Mouse (Mus musculus) CH12.LX (cell line): ENCODE measurements around the gene Phka1.

Experiments used
- CTCF ChIP-seq, 2 experiments: IDR thresholded peaks in 1 of 2; conservative IDR thresholded peaks in 1 of 2; 2 replicates each; pipeline ENCODE4 v1.5.1; 2011 to 2012; ENCODE audit warnings: low read depth in 2 of 2, low read length in 2 of 2, improper control_type of control experiment in 1 of 2, inconsistent platforms in 1 of 2, mild to moderate bottlenecking in 1 of 2, moderate library complexity in 1 of 2
- ETS1 ChIP-seq: conservative IDR thresholded peaks from 2 replicates; pipeline ENCODE4 v1.6.1; 2012; ENCODE audit warnings: low read depth, mild to moderate bottlenecking, inconsistent platforms, low read length, improper control_type of control experiment, moderate library complexity
- MAZ ChIP-seq: IDR thresholded peaks from 2 replicates; pipeline ENCODE4 v1.6.1; 2012; ENCODE audit warnings: low read depth, mild to moderate bottlenecking, inconsistent platforms, low read length, improper control_type of control experiment, moderate library complexity
- MEF2A ChIP-seq: IDR thresholded peaks from 2 replicates; pipeline ENCODE4 v1.6.1; 2014; ENCODE audit warnings: low read depth, mild to moderate bottlenecking, inconsistent platforms, low read length, improper control_type of control experiment, borderline replicate concordance
- POLR2A ChIP-seq: IDR thresholded peaks from 2 replicates; pipeline ENCODE4 v1.6.1; 2011; ENCODE audit warnings: low read depth, mild to moderate bottlenecking, improper control_type of control experiment, low read length
- POLR2AphosphoS2 ChIP-seq: IDR thresholded peaks from 2 replicates; pipeline ENCODE4 v1.6.1; 2011; ENCODE audit warnings: low read depth, low read length, improper control_type of control experiment
- USF1 ChIP-seq: IDR thresholded peaks from 2 replicates; pipeline ENCODE4 v1.6.1; 2014; ENCODE audit warnings: low read depth, mild to moderate bottlenecking, inconsistent platforms, low read length, improper control_type of control experiment

DNA sequence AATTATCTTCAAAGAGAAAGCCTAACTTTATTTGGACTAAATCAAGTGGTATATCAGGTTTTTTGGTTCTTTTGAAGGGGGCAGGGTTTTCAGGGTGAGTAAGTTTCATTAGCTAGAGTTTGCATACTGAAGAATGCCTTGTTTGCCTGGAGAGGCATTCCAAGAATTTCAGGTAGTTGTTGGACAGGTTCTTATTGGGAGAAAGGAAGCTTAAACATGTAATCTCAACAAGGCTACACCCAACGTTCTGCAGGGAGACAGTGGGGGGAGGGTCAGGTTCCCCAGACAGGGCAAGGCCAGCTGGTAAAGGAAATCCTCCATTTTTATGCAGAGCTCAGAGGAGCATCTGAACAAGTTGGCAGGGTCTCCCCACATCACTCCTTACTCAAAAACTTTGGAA lies 72.9 kb downstream of the Phka1 start:
- TF ChIP-seq ETS1: no peak
- TF ChIP-seq USF1: no peak
- no peak for TF ChIP-seq POLR2A
- TF ChIP-seq CTCF (conservative IDR thresholded peaks at IDR 0.05 in 1 of 2, IDR thresholded peaks at IDR 0.05 in 1 of 2; ENCODE audit: low read depth in 2 of 2, low read length in 2 of 2): no peak
- TF ChIP-seq POLR2AphosphoS2: no peak
- TF ChIP-seq MAZ: no peak
- no peak for TF ChIP-seq MEF2A
